Mouse (Mus musculus): ENCODE measurements around the gene Erp27. TPM values are rescaled to one million over a fixed set of nuclear protein-coding genes. Genes with fewer than 3 reads are reported as not detected.
A peak's percentile ranks its signal among the peaks of the same experiment; 100 is the strongest.

Erp27 gene
- polyA plus RNA-seq, 1 experiment from 2014 or later, result 1.1 TPM

DNA sequence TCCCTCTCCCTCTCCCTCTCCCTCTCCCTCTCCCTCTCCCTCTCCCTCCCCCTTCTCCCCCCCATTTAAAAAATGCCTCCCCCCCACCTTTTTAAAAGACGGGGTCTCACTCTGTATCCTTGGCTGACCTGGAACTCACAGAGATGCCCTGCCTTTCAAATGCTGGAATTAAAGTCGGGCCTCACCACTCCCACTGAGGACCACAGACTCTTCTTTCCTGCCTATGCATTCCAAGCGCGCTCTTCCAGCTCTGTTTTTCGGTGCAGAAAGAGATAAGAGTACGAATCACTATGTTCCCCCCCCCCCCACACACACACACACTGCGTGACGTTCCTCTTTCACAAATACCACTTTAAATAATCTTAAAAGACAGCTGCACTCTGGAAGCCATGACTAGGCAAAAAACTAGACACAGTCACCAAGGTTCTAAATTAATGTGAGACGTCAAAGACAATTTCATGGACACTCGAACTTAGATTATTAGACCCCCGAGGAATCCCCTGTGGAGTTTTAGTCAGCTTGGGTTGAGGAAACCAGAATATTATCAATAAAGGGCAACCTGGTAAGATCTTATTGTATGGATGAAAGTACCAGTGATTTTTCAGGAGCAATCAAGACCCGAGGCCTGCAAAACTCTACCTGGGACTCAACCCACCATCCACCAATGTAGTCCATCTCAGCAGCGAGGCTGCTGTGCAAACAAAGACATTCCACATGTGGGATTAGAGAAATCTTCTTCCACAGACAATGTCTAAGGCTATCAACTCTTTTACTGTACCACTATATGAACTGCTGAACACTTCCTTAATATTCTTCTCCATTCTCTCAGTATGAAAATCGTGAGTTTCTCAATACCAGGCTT is 17.6 kb upstream of the Erp27 start:
- H3K4me2 ChIP-seq, result no peak overlapping the region

DNA sequence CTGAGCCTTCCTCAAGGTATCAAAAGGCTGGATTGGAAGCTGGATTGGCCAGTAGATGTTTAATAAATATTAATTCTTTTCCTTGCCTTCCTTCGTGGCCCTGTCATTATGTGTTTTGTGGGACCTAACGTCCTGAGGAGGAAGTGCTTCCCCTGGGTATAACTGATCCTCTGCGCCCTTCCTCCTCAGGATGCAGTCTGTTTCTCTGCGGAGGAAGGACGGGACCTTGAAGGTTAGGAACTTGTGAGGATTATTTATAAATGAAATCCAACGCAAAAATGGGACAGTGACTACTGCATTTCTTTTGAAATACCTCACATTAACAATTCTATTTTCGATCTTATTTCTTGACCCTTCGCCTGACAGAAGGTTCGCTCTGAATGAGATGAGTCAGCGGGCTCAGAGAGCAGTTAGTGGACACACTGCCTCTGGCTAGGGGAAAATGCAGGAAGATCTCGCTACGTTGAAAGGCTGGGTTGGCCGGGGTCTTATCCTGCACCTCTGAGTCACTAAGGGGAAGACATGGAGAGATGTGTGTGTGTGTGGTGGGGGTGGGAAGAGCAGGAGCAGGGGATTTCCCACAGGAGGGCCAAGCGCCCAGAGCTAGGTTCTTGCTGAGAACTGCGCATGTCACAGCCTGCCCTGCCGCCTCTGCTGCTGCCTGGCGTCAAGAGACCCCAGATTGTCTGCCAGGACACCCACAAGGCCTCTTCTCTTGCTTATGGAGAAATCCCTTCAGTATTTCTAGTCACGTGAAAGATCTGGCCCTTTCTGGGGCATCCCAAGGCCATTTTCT is 16.5 kb upstream of the Erp27 start:
- peaks cover 8% of the 10 kb centered on the region; the same call in 1 of the 2 replicates for H3K4me1 ChIP-seq (ENCODE audit: insufficient read depth)
- H3K27me3 ChIP-seq (ENCODE audit: insufficient read depth, low read length), result no peaks in the 10 kb centered on the region
- peak overlapping the region; percentile 48 for H3K27ac ChIP-seq (ENCODE audit: low read depth)
- no peak for TF ChIP-seq CTCF (IDR thresholded peaks at IDR 0.05; ENCODE audit: low read depth)
- WGBS, result 66% methylated on average over 18 of the region's 18 CpGs
- no peak for ATAC-seq (ENCODE audit: insufficient read depth)
- no peaks in the 10 kb centered on the region for H3K9me3 ChIP-seq (ENCODE audit: low read depth, low read length)
- H3K4me2 ChIP-seq, result peak overlapping the region; percentile 36; the same call in 1 of the 2 replicates
- no peak overlapping the region for H3K4me3 ChIP-seq (ENCODE audit: low read depth, low read length)
- H3K36me3 ChIP-seq (ENCODE audit: insufficient read depth), result no peaks in the 10 kb centered on the region
- DNase-seq, result no peak
- H3K9ac ChIP-seq, result no peak overlapping the region

More for the DNA sequence above, 17.6 kb upstream of the Erp27 start:
- no peaks in the 10 kb centered on the region for H3K36me3 ChIP-seq (ENCODE audit: insufficient read depth)
- H3K9me3 ChIP-seq (ENCODE audit: low read depth, low read length), result no peaks in the 10 kb centered on the region
- H3K27ac ChIP-seq (ENCODE audit: low read depth), result 0 out of 2 replicates have a peak overlapping the region, but pooled peaks have one; percentile 75
- WGBS, result 56% methylated on average over 14 of the region's 14 CpGs
- DNase-seq (no peak), ATAC-seq (ENCODE audit: insufficient read depth) (no peak)
- no peaks in the 10 kb centered on the region for H3K27me3 ChIP-seq (ENCODE audit: insufficient read depth, low read length)
- H3K4me3 ChIP-seq (ENCODE audit: low read depth, low read length), result no peak overlapping the region
- peaks cover 8% of the 10 kb centered on the region; the same call in 1 of the 2 replicates for H3K4me1 ChIP-seq (ENCODE audit: insufficient read depth)
- no peak overlapping the region for H3K9ac ChIP-seq
- TF ChIP-seq CTCF (IDR thresholded peaks at IDR 0.05; ENCODE audit: low read depth), result no peak

DNA sequence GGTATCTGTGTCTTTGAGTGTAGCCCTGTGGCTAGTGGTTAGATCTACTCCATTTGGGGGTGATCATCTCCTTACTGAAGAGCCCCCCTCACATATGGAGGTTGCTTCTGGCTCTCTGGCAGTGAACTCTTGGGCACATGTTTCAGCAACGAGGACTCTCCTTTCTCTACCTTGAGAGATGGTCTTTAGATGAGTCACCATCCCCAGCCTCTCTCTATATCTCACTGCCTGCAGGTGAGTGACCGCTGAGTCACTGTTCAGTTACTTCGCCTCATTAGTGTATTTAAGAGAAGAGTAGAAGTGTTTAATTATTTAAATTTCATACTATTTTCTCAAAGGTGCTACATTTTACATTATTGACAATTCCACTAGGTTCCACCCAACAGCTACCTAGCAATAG is 15.1 kb upstream of the Erp27 start:
- 82% methylated on average over 3 of the region's 3 CpGs for WGBS
- no peaks in the 10 kb centered on the region for H3K27me3 ChIP-seq (ENCODE audit: insufficient read depth, low read length)
- no peaks in the 10 kb centered on the region for H3K9me3 ChIP-seq (ENCODE audit: low read depth, low read length)
- ATAC-seq (ENCODE audit: insufficient read depth) (no peak), DNase-seq (no peak)
- H3K4me3 ChIP-seq (ENCODE audit: low read depth, low read length), result no peak overlapping the region
- H3K27ac ChIP-seq (ENCODE audit: low read depth), result no peak overlapping the region
- no peak overlapping the region for H3K4me2 ChIP-seq
- peaks cover 8% of the 10 kb centered on the region; the same call in 1 of the 2 replicates for H3K4me1 ChIP-seq (ENCODE audit: insufficient read depth)
- 0 out of 2 replicates have a peak, but pooled peaks cover 1% of the 10 kb centered on the region for H3K36me3 ChIP-seq (ENCODE audit: insufficient read depth)
- no peak for TF ChIP-seq CTCF (IDR thresholded peaks at IDR 0.05; ENCODE audit: low read depth)
- no peak overlapping the region for H3K9ac ChIP-seq

DNA sequence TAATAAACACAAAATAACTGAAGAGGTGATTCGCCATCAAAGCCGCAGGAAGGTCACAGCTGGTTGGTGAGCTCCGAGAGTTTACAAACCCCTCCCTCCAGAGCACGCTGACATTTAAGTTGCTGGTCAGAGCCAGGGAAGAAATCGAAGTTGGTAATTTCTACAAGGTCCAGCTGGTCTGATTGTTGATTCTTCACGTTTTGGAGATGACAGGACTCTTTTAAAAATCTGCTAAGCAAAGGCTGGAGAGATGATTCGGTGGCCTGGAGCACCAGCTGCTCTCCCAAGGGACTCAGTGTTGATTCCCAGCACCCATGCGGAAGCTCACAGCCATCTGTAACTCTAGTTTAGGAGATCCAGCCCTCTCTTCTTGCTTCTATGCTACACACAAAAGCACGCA is 14.4 kb upstream of the Erp27 start:
- Histone ChIP-seq H3K4me1 (ENCODE audit: insufficient read depth) (peaks cover 8% of the 10 kb centered on the region; the same call in 1 of the 2 replicates), H3K36me3 (ENCODE audit: insufficient read depth) (0 out of 2 replicates have a peak, but pooled peaks cover 2% of the 10 kb centered on the region), H3K27me3 (ENCODE audit: insufficient read depth, low read length) (no peaks in the 10 kb centered on the region), H3K9me3 (ENCODE audit: low read depth, low read length) (no peaks in the 10 kb centered on the region), H3K4me3 (ENCODE audit: low read depth, low read length) (no peak overlapping the region), H3K27ac (ENCODE audit: low read depth) (no peak overlapping the region), H3K9ac (no peak overlapping the region), H3K4me2 (no peak overlapping the region)
- ATAC-seq (ENCODE audit: insufficient read depth) (no peak), DNase-seq (no peak)
- no peak for TF ChIP-seq CTCF (IDR thresholded peaks at IDR 0.05; ENCODE audit: low read depth)
- WGBS, result 71% methylated on average over 9 of the region's 9 CpGs

DNA sequence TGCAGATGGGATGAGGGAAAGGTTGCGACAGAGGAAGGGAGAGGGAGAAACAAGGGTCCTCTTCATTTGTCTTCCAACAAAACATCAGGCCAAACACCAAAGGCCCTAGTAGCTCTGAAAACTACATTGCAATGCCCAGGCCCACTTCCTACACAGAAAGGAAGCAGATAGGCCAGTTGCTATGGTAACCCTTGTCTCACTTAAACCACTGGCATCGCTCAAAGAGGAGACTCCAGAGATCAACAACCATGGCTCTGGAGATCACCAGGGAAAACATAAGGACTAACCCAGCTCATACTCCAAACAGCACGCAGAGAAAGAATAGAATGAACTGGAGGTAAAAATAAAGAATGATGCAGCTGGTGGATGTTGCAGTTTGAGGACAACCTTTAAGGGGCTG is 13.3 kb upstream of the Erp27 start:
- no peak overlapping the region for H3K27ac ChIP-seq (ENCODE audit: low read depth)
- DNase-seq (no peak), ATAC-seq (ENCODE audit: insufficient read depth) (no peak)
- 0 out of 2 replicates have a peak, but pooled peaks cover 11% of the 10 kb centered on the region for H3K4me1 ChIP-seq (ENCODE audit: insufficient read depth)
- H3K36me3 ChIP-seq (ENCODE audit: insufficient read depth), result 0 out of 2 replicates have a peak, but pooled peaks cover 2% of the 10 kb centered on the region
- no peak overlapping the region for H3K9ac ChIP-seq
- 72% methylated on average over 3 of the region's 3 CpGs for WGBS
- H3K4me2 ChIP-seq, result no peak overlapping the region
- no peak for TF ChIP-seq CTCF (IDR thresholded peaks at IDR 0.05; ENCODE audit: low read depth)
- no peaks in the 10 kb centered on the region for H3K9me3 ChIP-seq (ENCODE audit: low read depth, low read length)
- no peaks in the 10 kb centered on the region for H3K27me3 ChIP-seq (ENCODE audit: insufficient read depth, low read length)
- no peak overlapping the region for H3K4me3 ChIP-seq (ENCODE audit: low read depth, low read length)

DNA sequence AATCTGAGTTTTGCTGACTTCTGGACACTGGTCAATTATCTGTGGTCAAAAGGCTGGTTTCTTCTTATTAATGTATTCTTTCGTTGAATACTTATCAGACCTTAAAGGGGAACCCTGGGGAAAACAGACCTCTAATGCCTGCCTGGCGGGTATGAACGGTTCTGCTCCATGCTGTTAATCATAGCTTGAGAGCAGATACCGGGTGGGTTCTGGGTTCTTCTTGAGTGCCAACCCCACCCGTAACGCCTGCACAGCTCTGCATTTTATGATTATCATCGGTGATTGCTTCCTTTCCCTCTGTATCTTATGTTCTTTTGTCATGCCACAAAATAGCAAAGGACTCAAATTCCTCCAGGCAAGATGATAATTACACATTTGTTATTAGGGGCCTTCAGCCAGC is 12.1 kb upstream of the Erp27 start:
- Histone ChIP-seq H3K9ac (no peak overlapping the region), H3K9me3 (ENCODE audit: low read depth, low read length) (no peaks in the 10 kb centered on the region), H3K27me3 (ENCODE audit: insufficient read depth, low read length) (no peaks in the 10 kb centered on the region), H3K36me3 (ENCODE audit: insufficient read depth) (0 out of 2 replicates have a peak, but pooled peaks cover 2% of the 10 kb centered on the region), H3K27ac (ENCODE audit: low read depth) (no peak overlapping the region), H3K4me2 (no peak overlapping the region), H3K4me3 (ENCODE audit: low read depth, low read length) (no peak overlapping the region), H3K4me1 (ENCODE audit: insufficient read depth) (0 out of 2 replicates have a peak, but pooled peaks cover 10% of the 10 kb centered on the region)
- ATAC-seq (ENCODE audit: insufficient read depth), result no peak
- no peak for DNase-seq
- WGBS, result 77% methylated on average over 7 of the region's 7 CpGs
- no peak for TF ChIP-seq CTCF (IDR thresholded peaks at IDR 0.05; ENCODE audit: low read depth)
